Mouse (Mus musculus) 3T3-L1 (cell line): ENCODE measurements around the gene Cd96.
"Not testable (repeated sequence)": the region's sequence is repeated elsewhere in the genome, so short reads cannot be mapped to it uniquely, and the experiment has no call there.

ENCODE experiments used
- DNase-seq: peaks from one replicate; pipeline ENCODE4 v3.0.0-alpha.2; 2015; ENCODE audit warnings: low read depth, low spot score

Gene Cd96

GRCm38 (mm10) chr16:46120020-46120419 lies at the start of gene Cd96:
TSS of gene Cd96 (minus strand) at chr16:46120251.
- DNase-seq = peak; percentile 5

GRCm38 (mm10) chr16:46166971-46167370 lies 46.9 kb upstream of the Cd96 start:
- DNase-seq = no peak

GRCm38 (mm10) chr16:46165305-46165704 lies 45.3 kb upstream of the Cd96 start:
- DNase-seq = no peak

GRCm38 (mm10) chr16:46154832-46155231 lies 34.8 kb upstream of the Cd96 start, which contains the start of gene Gm4737:
TSS of gene Gm4737 (minus strand) at chr16:46155077.
- not testable (repeated sequence) for DNase-seq

- DNase-seq = peak; percentile 39
Observed at GRCm38 (mm10) chr16:46151141-46151540, 31.1 kb upstream of the Cd96 start.

GRCm38 (mm10) chr16:46148661-46149341 lies 28.8 kb upstream of the Cd96 start:
- DNase-seq = no peak

- DNase-seq = no peak
Observed at GRCm38 (mm10) chr16:46146962-46147361, 26.9 kb upstream of the Cd96 start.

- no peak for DNase-seq
Observed at GRCm38 (mm10) chr16:46122238-46122637, 2.2 kb upstream of the Cd96 start.

GRCm38 (mm10) chr16:46121420-46121819 lies 1.4 kb upstream of the Cd96 start:
- DNase-seq = no peak

GRCm38 (mm10) chr16:46120607-46121006 lies 556 bp upstream of the Cd96 start:
- DNase-seq = peak; percentile 7

- no peak for DNase-seq
Observed at GRCm38 (mm10) chr16:46117645-46118044, 2.4 kb downstream of the Cd96 start.

GRCm38 (mm10) chr16:46114727-46115126 lies 5.3 kb downstream of the Cd96 start:
- DNase-seq = peak; percentile 3

- no peak for DNase-seq
Observed at GRCm38 (mm10) chr16:46109536-46109935, 10.5 kb downstream of the Cd96 start.

GRCm38 (mm10) chr16:46107431-46107830 lies 12.6 kb downstream of the Cd96 start:
- no peak for DNase-seq

- no peak for DNase-seq
Observed at GRCm38 (mm10) chr16:46104491-46104890, 15.6 kb downstream of the Cd96 start.

- DNase-seq = no peak
Observed at GRCm38 (mm10) chr16:46101748-46102147, 18.3 kb downstream of the Cd96 start.

- DNase-seq = peak; percentile 81
Observed at GRCm38 (mm10) chr16:46100286-46100685, 19.8 kb downstream of the Cd96 start.

GRCm38 (mm10) chr16:46097421-46097820 lies 22.6 kb downstream of the Cd96 start:
- peak; percentile 82 for DNase-seq

- peak; percentile 99 for DNase-seq
Observed at GRCm38 (mm10) chr16:46094478-46094877, 25.6 kb downstream of the Cd96 start.

- DNase-seq = no peak
Observed at GRCm38 (mm10) chr16:46092935-46093334, 27.1 kb downstream of the Cd96 start.

- no peak for DNase-seq
Observed at GRCm38 (mm10) chr16:46086874-46087473, 33.1 kb downstream of the Cd96 start.

GRCm38 (mm10) chr16:46068000-46068399 lies 52.1 kb downstream of the Cd96 start:
- peak; percentile 83 for DNase-seq

- no peak for DNase-seq
Observed at GRCm38 (mm10) chr16:46063278-46063677, 56.8 kb downstream of the Cd96 start.
